Mouse (Mus musculus): ENCODE measurements around the gene Lrrk1.

Lrrk1 gene

DNA sequence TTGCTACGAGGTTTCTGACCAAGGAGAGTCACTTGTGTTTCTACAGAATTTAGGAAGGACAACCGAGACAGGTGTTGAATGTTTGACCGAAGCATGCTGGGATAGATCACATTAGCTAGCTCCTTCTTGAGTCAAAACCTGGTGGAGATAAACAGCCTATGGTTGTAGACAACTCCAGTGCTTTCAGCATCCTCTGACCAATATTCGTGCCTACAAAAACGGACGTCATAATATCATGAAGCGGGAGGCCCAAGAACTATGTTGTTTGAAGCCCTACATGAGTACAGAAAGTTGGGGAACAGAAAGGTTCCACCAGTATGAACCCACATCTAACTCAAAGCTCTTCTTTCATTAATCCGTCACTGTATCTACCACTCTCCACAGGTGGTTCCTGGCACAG is 3.3 kb downstream of the Lrrk1 start:
- DNase-seq (ENCODE audit: extremely low spot score), result no peak

DNA sequence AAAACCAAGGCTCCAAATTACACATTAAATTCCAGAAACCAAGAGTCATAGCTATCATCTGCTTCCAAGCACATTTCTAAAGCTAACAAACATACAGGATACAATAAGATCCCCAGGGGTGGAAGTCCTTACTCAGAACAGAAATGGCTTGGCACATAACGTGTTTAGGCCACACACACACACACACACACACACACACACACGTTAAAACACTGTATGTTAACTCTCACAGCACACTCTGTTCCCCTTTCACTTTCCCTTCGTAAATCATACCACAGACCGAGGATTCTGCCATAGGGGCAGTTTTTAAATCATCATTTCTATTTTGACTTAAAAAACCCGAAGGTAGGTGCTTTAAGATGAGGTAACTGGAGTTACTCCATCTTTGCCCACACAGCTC is 3.9 kb downstream of the Lrrk1 start:
- DNase-seq (ENCODE audit: extremely low spot score), result no peak

DNA sequence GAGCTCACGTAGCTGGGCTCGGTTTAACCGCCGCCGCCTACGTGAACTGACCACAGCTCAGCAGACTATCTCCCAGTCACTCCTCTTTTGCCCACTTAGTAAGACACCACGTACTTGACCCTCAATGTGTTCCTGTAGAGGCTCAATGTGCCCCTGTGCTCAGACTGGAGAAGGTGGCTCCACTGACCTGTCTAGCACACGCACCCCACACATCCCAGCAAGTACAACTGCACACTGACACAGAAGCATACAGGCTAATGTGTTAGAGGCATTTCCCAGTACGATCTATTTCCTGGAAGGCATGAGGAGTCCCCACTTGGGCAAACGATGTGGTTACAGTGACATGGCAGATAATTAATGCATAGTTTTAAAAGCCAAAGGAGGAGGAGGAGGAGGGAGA is 11.6 kb downstream of the Lrrk1 start:
- DNase-seq (ENCODE audit: extremely low spot score), result no peak

DNA sequence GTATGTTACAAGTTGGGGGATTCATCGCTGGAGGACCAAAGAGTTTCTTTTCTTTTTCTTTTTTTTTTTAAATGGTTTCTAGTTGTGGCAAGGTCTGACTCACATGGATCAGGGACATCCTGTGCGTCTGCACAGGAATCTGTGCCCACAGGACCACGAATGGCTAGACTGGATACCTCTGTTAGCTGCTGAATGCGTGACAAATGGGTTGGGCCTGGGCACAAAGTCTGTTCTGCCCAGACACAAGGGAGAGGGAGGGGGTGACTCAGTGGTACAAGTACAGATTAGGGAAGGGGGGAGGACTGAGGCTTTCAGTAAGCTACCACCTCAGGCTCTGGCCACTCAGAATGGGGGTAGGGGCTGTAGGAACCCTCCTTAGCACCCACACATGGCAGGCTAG is 12.4 kb downstream of the Lrrk1 start:
- DNase-seq (ENCODE audit: extremely low spot score), result no peak

DNA sequence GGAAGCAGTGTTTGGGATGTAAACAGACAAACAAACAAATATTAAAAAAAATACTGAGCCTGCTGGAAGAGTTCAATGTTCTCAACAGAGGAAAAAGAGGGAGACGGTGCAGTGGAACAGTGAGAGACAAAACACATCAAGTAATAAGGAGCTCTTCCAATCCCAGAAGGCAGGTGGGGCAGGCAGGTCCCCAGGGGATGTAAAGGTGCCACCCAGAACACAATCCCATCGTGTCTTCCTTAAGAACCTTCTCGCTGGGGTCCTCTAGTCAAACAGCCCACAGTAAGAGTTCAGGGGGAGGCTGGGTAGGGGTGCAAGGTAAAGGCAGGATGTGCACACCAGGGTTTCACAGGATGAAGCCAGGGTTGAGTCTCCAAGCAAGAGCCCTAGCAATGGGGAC is 14.8 kb downstream of the Lrrk1 start:
- no peak for DNase-seq (ENCODE audit: extremely low spot score)

DNA sequence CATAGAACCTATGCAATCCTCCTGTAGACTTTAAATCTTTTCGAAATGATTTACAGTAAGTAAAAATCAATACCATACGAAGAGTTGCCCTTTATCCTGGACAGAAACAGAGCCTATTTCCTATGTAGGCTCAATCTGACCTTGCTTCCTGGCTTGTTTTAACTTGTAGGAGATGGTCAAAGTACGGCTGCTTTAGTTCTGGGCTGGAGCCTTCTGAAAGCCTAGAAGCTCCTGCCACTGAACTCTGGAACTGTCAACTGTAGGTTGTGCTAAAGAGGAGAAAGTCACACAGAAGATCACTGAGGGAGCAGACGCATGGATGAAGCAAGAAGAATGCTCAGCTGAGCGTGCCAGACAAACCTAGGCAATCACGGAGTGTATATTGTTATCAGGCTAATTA is 17.2 kb downstream of the Lrrk1 start:
- DNase-seq (ENCODE audit: extremely low spot score), result no peak

DNA sequence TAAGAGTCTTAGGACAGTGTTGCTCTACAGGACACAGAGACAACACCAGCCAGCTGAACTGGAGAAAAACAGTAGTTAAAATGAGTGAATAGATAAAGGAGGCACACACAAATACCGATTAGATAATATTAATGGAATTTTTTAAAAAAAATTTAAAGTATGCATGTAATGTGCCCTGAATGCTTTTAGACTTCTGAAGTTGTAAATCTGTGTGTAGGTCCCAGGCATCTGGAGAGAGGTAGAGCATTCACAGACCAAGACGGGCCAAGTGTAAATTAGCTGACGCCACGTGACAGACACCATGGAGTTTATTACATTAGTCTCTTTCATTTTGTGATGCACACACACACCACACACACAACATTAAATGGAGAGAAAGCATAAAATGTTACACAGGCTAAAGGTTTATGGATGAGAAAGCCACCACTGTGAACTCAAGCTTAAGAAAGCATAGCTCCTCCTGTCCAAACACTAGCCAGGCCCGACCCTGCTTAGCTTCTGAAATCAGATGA is 18.2 kb downstream of the Lrrk1 start:
- no peak for DNase-seq (ENCODE audit: extremely low spot score)

DNA sequence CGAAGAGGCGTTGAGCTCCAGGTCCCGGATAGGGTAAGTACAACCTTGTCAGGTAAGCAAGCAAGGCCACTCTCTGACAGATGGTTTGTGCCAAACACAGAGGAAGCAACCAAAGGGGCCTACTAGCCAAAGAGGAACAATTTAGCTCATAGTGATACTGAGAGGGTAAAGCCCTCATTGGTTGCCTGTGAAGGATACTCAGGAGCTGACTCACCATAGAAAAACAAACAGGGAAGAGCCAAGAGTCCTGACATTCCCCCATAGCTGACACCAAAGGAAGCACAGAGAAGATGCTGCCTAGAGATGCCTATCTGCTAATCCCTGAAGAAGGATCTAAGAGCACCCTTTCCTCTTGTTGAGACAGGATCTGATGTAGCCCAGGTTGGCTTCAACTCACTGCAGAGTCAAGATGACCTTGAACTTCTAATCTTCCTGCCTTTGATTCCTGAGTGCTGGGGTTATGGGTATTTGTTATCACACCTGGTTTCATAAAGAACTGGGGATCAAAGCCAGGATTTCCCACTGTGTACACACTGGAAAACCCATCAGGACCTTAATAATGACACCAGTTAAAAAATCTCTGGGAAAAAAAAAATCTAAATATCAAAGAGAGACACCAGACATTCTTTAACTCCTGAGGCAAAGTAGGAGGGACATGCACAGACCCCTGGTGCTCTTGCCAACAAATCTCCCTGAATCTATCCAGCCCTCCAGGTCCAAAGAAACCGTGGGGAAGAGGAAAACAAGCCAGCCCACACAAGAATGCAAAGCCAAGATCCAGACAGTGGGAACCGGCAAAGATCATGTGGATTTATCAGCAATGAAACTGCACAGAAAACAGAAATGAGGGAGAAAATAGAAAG is 18.8 kb downstream of the Lrrk1 start:
- DNase-seq (ENCODE audit: extremely low spot score), result no peak

DNA sequence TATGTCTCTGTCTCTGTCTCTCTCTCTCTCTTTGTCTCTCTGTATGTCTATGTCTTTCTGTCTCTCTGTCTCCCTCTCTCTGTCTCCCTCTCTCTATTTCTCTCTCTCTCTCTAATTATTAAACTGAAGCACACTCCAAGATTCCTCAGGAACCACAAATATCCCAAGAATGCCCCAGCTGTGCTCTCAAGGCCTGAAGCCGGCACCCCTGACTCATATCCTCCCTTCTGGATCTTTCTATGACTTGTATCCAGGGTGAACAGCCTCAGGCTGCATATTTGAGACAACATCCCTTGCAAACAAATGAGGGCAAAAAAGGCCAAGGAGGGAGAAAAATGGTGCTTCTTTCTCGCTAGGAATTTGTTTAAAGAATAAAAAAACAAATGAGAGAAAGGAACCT is 22.2 kb downstream of the Lrrk1 start, which contains the start of gene Gm10974:
Gene Gm10974 (plus strand): TSS at position 2 of the 400 bp plus-strand sequence.
- DNase-seq (ENCODE audit: extremely low spot score), result no peak

DNA sequence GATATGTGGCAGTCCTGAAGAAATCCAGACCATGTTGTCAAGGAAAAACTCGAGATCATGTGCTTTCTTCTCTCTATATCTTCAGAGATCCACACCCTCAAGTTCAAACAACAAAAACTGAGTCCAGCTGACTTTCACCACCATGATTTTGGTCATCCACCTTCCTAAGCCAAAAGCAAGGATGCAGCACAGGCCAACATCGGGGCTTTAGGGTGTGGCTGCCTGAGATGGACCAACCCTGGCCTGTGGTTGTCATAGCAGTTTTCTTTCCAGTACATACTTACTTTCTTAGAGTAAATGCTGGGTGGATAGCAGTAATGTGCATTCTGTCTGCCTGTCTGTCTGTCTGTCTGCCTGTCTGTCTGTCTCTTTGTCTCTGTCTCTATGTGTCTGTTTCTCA is 22.7 kb downstream of the Lrrk1 start:
- DNase-seq (ENCODE audit: extremely low spot score), result no peak

DNA sequence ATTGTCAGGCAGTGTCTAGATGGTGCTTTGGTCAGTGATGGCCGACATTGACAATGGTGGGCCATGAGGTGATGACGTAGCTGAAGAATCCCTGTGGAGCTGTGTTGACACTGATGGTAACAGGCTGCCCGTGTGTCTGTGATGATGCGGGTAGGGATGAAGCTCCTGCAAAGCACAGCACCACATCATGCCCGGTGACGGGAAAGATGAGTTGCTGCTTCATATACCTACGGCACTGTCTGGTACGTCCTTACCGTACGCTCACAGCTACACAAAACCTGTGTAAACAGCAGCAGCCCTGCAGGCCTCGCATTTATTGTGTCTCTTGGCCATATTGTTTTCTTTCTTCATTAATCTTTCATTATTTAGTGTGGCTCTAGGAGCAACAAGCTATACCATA is 23.7 kb downstream of the Lrrk1 start:
- no peak for DNase-seq (ENCODE audit: extremely low spot score)

DNA sequence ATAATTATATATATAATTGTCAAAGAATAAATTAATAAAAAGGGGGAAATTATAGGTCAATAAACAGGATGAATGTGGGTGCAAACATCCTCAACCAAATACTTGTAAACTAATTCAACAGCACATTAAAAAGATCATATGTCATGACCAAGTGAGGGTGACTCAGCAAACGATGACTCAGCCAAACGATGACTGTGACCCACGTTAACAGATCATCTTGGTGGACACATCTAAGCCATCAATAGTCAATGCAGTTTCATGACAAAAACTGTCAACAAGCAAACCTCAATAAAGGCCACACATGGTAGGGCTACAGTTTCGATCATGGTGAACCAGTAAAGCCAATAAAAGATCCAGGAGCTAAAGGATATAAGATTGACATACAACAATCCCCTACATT is 29.1 kb downstream of the Lrrk1 start:
- DNase-seq (ENCODE audit: extremely low spot score), result no peak

DNA sequence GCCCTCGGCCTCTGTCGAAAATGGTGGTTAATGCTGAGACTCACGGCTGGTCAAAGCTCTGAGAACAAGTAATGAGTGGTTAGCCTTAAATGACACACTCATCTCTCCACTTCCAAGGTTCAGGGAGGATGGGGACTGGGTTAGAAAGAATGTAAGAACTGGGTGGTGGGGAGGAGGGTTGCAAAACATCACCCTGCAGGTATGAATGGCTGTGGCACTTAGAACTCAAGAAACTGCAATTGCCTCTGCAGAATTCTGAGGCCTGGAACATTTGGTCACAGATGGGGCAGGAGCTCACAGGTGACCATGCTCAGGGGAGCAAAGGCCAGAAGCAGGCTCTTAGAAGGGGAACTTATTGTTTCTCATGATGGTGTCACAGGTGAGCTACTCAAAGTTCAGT is 29.7 kb downstream of the Lrrk1 start:
- no peak for DNase-seq (ENCODE audit: extremely low spot score)

DNA sequence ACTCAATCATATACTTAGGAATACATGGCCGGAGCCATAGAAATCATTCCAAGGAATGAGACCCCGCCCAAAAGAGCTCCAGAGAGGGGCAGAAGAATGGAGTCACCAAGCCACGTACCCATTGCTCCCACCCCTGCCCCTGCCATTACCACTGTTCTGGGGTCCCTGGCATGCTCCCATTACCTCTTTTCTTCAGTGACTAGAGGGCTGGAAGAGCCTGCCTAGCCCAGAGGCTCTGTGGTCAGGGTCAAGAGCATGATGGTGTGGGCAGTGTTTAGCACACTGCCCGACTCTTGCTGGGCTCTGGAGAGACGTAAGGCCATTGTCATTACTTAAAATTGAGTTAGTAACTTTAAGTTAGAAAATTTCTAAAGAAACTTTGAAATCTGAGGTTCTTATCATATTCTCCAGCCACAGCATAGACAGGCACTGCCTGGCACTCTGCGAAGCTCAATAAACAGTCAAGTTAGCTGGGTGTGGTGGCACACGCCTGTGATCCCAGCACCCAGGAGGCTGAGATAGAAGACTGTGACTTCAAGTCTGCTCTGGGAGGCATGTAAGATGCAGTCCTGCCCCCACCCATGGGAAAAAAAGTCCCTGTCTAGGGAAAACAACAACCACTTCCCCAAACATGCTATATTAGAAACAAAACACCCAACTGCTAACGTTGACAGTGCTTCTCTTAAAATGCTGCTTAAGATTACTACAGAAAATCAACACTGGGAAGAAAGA is 32.2 kb downstream of the Lrrk1 start:
- no peak for DNase-seq (ENCODE audit: extremely low spot score)

DNA sequence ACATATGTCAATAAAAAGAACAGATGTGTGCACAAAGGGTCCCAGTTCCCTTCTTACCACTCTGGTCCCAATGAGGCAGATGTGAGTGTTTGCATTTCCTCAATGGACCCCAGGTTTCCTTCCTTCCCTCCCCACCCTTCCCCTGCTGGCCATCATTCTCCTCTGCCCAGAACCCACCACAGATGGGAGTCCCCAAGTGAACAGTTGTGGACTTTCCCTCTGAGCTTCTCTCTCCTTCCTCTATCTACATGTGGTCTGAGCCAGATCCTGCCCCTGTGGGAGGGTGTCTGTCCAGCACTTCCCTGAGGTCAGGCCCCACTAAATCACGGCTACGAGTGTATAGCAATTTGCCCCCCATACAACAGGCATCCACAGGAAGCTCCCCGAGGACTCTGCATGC is 33.2 kb downstream of the Lrrk1 start:
- DNase-seq (ENCODE audit: extremely low spot score), result no peak

DNA sequence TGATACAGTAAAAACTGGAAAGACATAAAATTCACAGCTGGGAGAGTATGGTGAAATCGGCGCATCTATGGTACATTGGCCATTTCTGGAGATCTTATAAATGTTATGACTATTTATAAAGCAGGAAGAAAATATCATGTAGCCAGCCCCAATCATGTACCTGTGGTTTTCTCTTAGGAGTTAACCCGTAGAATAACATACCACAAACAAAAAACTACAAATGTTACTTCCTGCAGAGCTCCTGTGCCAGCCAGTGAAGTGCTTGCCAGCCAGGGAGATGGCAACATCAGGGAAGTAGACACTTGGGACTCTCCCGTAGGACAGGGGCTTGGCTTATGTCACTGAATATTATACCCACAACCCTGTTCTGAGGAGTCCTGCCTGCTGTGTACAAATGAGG is 37.1 kb downstream of the Lrrk1 start:
- DNase-seq (ENCODE audit: extremely low spot score), result no peak

DNA sequence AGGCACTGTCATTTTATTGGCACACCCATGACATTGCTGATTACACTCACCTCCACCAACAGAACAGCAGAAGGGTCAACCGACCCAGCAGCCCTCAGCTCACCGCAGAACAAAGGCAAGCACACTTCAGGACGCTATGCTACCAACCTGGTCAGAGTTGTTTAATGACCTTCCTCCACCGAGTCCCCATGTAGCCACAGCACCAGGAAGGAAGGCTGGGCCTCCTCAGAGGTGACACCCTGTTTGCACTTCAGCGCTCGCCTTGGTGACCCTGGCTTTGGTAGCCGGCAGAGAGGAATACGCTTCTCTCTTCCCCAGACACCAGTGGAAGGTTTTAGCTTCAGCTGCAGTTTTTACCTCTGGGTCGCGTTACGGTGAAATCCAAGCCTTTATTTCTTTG is 38.5 kb downstream of the Lrrk1 start:
- DNase-seq (ENCODE audit: extremely low spot score), result no peak

DNA sequence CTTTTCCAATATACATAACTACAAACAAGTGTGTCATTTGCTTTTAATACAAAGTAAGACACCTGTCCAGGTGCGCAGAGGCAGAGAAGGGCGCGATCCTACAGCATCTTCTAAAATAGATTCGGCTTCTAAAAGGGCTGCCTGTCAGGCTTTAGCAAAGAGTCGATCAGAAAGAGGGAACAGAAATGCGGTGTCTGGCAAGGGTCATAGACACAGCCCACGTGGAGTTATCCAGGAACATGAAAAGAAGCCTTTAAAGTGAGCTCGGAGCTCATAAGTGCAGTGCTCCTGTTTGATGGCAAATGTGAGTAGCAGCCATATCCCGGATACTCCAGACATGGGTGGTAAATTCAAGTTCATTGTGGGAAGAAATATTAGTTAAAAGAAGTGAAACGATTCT is 39.6 kb downstream of the Lrrk1 start:
- no peak for DNase-seq (ENCODE audit: extremely low spot score)

DNA sequence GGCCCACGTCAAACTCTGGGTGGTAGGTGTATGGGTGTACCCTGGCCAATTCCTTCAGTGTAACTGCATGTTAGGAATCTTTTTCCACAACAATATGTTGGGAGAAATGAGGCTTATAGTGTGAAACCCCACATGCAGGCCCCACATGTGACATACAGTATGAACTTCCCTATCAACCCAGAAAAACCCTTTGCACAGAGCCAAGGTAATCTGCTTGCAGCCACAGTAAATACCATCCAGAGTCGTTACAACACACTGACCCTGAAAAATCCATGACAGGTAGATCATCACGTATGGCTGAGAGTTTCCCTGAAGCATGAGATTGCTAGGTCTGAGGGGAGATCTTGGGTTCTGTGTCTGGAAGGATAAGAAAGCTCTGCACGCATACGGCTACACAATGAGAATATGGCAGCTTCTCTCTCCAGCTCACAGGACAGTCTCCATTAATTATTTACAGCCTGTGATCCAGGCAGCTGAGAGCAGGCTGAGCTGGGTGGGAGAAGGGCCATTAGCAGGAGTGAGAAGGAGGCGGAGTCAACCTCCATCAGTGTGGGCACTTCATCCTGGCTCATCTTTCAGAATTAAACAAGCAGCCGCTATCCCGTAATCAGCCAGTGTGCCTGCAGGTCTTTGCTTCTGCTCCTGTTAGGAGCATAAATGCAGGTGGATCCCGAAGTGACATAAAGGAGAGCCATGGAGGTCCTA is 41.0 kb downstream of the Lrrk1 start:
- peak; percentile 18 for DNase-seq (ENCODE audit: extremely low spot score)

DNA sequence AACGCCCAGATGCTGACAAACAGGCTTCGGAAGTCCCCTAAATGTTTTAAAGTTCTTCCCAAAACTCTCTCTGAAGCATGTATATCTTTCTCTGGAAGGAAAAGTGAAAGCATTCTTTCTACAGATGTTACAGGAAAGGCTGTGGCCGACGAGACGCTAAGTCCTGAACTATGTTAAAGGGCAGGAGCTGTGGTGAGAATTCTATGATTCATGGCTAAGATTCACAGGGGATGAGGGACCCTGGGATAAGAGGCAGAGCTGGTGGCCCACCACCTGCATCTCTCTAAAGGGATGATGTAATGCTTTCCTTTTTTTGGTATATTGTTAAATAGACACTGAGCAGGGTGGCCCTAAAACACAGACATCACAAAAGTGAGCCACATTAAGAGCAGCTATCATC is 44.8 kb downstream of the Lrrk1 start:
- DNase-seq (ENCODE audit: extremely low spot score), result no peak

DNA sequence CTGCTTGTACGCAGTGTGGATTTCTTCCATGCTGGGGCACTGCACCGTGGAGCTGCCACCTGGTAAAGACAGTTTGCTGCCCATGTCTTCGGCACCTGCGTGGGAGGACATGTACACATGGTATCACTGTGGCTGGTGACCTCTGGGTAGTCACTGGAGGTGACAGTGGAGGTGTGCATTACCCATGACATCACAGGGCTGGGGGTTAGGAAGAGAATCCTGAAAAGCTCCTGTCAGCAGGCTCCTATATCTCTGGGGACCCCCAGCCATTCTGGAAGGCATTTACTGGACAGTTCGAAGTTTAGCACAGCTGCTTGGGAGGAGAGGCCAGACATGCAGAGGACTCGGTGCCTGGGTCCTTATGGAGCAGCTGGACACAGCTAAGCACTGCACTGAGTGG is 45.3 kb downstream of the Lrrk1 start:
- DNase-seq (ENCODE audit: extremely low spot score), result no peak

DNA sequence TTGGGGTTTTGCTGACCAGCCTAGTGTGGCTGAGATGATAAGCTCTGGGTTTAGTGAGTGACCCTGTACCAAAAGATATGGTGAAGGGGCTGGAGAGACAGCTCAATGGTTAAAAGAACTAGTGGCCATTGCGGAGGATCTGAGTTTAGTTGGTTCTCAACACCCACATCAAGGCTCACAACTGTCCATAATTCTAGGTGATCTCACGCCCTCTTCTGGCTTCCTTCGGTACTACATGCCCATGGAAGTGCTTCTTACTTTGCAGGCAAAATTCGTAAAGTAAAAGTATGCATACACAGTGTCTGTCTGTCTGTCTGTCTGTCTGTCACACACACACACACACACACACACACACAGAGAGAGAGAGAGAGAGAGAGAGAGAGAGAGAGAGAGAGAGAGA is 45.8 kb downstream of the Lrrk1 start:
- DNase-seq (ENCODE audit: extremely low spot score), result peak; percentile 39

DNA sequence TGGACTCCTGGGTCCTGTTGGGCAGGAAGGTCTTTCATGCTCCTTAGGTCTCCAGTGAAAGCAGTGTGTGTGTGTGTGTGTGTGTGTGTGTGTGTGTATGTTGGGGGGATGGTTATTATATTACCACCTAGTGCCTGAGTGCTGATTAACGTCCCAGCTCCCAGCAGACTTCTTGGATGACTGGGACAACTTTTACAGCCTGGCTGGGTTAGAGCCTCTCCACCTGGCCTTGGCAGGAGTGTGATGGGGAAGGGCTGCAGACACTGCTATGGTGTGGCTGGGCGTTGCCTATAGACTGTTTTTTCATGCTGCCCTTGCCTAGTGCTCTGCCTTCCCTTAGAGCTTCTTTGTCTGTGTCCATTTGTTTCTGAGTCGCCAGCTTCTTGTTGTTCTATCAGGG is 48.1 kb downstream of the Lrrk1 start:
- DNase-seq (ENCODE audit: extremely low spot score), result no peak

Data from embryo, embryonic 9.5 days (tissue).